Mouse (Mus musculus) Patski (cell line): ENCODE data around the gene Tob1. TPM values are rescaled to one million over a fixed set of nuclear protein-coding genes. Genes with fewer than 3 reads are reported as not detected.

Experiments
- ATAC-seq: fragments of 100-300 bp; one replicate; pipeline ENCODE4 v1.8.0; 2021
- CTCF ChIA-PET: fragments of 350-600 bp; sonication (Branson Sonifier 250); formaldehyde crosslinking; loops from one replicate; lab custom pipeline; 2022; ENCODE audit warnings: inconsistent platforms; lab: Charles Lee
- POLR2A ChIA-PET: fragments of 350-600 bp; sonication (Branson Sonifier 250); formaldehyde crosslinking; loops from one replicate; lab custom pipeline; 2022; ENCODE audit warnings: antibody characterized with exemption, inconsistent platforms; lab: Charles Lee
- DNase-seq: peaks from one replicate; pipeline ENCODE4 v3.0.0-alpha.2; 2011; ENCODE audit warnings: low read depth, low spot score
- H3K27me3 ChIP-seq: fragments of 371-371 bp; one replicate; pipeline ENCODE4 v1.5.1; 2021
- CTCF ChIP-seq: fragments of 100-300 bp; IDR thresholded peaks from one replicate; pipeline ENCODE4 v1.5.1; 2021
- in situ Hi-C: fragments of 300-500 bp; cut with MboI; formaldehyde crosslinking; loops from 3 replicates; pipeline ENCODE4 v1.11.1; 2018; ENCODE audit warnings: low pct_unique_long_range_greater_than_20kb, mixed read lengths
- polyA plus RNA-seq: library from polyadenylated mRNA; unstranded; gene quantifications from one replicate; pipeline ENCODE4 v1.2.3, GENCODE M21; 2021

Tob1 gene
- polyA plus RNA-seq, 1 experiment from 2014 or later = 24.9 TPM

GRCm38 (mm10) chr11:94257987-94258386 lies 46.7 kb downstream of the Tob1 start:
- CTCF ChIA-PET = interaction anchor here (1.0 to 1.2 kb wide), 2 partner anchors 14 to 15 kb away, joined by 3 read pairs; no protein-coding TSS in a partner anchor
- in situ Hi-C loops = no loop called here
- DNase-seq (no peak), ATAC-seq (no peak)
- no peaks in the 10 kb centered on the region for H3K27me3 ChIP-seq
- no peak for TF ChIP-seq CTCF
- POLR2A ChIA-PET = no interaction called here

- no peaks in the 10 kb centered on the region for H3K27me3 ChIP-seq
- no peak for ATAC-seq
- in situ Hi-C loops = no loop called here
- DNase-seq = no peak
- ChIA-PET POLR2A (no interaction called here), CTCF (no interaction called here)
- TF ChIP-seq CTCF = no peak
Observed at GRCm38 (mm10) chr11:94259814-94260213, 48.6 kb downstream of the Tob1 start.

- ChIA-PET POLR2A (no interaction called here), CTCF (no interaction called here)
- TF ChIP-seq CTCF = no peak
- DNase-seq = no peak
- no peak for ATAC-seq
- in situ Hi-C loops = no loop called here
- no peaks in the 10 kb centered on the region for H3K27me3 ChIP-seq
Observed at GRCm38 (mm10) chr11:94261585-94262370, 50.5 kb downstream of the Tob1 start.

Other genes starting within 250 kb of the Tob1 start
- gene Gm20390, start 243.2 kb upstream of the Tob1 start, polyA plus RNA-seq = 354 TPM
- gene Nme1, start 242.9 kb upstream of the Tob1 start, polyA plus RNA-seq = 58.4 TPM
- gene Spag9, start 215.4 kb upstream of the Tob1 start, polyA plus RNA-seq = 64.7 TPM
- 0.08 TPM for gene Wfikkn2, start 34.6 kb downstream of the Tob1 start, polyA plus RNA-seq
- not detected for gene Gm21885, start 70.4 kb downstream of the Tob1 start, polyA plus RNA-seq
- gene Luc7l3, start 110.5 kb downstream of the Tob1 start, polyA plus RNA-seq = 96.3 TPM
- 102 TPM for gene Ankrd40, start 116.5 kb downstream of the Tob1 start, polyA plus RNA-seq
- gene Abcc3, start 181.5 kb downstream of the Tob1 start, polyA plus RNA-seq = 0.64 TPM